Mouse (Mus musculus) stomach, embryonic 15.5 days (tissue): ENCODE measurements around the gene Gm21310. TPM values are rescaled to one million over a fixed set of nuclear protein-coding genes. Genes with fewer than 3 reads are reported as not detected.
"Not testable (repeated sequence)": the region's sequence is repeated elsewhere in the genome, so short reads cannot be mapped to it uniquely, and the experiment has no call there.

Experiments
- ATAC-seq: fragments of 200-750 bp; cut with Nextera tagmentation; 2 replicates; pipeline ENCODE4 v1.8.0; 2017; ENCODE audit warnings: low read depth, moderate number of reproducible peaks, moderate TSS enrichment; ENCODE audit not compliant: insufficient read depth, low FRiP score
- H3K27ac ChIP-seq: fragments of 300-500 bp; sonication (generic); 2 replicates; pipeline ENCODE4 v1.5.1; 2015; ENCODE audit warnings: mild to moderate bottlenecking, inconsistent platforms
- H3K27me3 ChIP-seq: fragments of 300-500 bp; sonication (generic); replicated peaks from 2 replicates; pipeline ENCODE4 v1.6.1; 2015; ENCODE audit warnings: inconsistent platforms
- H3K36me3 ChIP-seq: fragments of 300-500 bp; sonication (generic); 2 replicates; pipeline ENCODE4 v1.6.1; 2015; ENCODE audit warnings: inconsistent platforms
- H3K4me1 ChIP-seq: fragments of 300-500 bp; sonication (generic); 2 replicates; pipeline ENCODE4 v1.6.1; 2015; ENCODE audit warnings: inconsistent platforms
- H3K4me2 ChIP-seq: fragments of 300-500 bp; sonication (generic); 2 replicates; pipeline ENCODE4 v1.6.1; 2015; ENCODE audit warnings: mild to moderate bottlenecking, inconsistent platforms
- H3K4me3 ChIP-seq: fragments of 300-500 bp; sonication (generic); replicated peaks from 2 replicates; pipeline ENCODE4 v1.5.1; 2015; ENCODE audit warnings: inconsistent platforms
- H3K9ac ChIP-seq: fragments of 300-500 bp; sonication (generic); 2 replicates; pipeline ENCODE4 v1.6.1; 2015; ENCODE audit warnings: inconsistent platforms
- H3K9me3 ChIP-seq: fragments of 300-500 bp; sonication (generic); 2 replicates; pipeline ENCODE4 v1.6.1; 2016; ENCODE audit warnings: inconsistent platforms
- polyA plus RNA-seq: library from polyadenylated mRNA; unstranded; fragments of >200 nt; fragmentation: Nextera tagmentation; extraction: Ambion mirVana; gene quantifications from 2 replicates; pipeline ENCODE4 v1.2.1, GENCODE M21; 2015

Gm21310 gene
- polyA plus RNA-seq: not detected in 2 replicates

- not testable (repeated sequence) for H3K9me3 ChIP-seq, H3K4me3 ChIP-seq, H3K4me1 ChIP-seq, H3K27ac ChIP-seq, H3K27me3 ChIP-seq, H3K36me3 ChIP-seq, ATAC-seq, H3K4me2 ChIP-seq, H3K9ac ChIP-seq
Measured at GRCm38 (mm10) chrY:10147083-10147482, at the start of gene Gm21310. Gm21310 (minus strand) TSS chrY:10147183.

Other genes with a start within 250 kb of the Gm21310 start
- gene Gm20834, start 177.4 kb upstream of the Gm21310 start, polyA plus RNA-seq: not detected in 2 replicates